Mouse (Mus musculus): ENCODE measurements around the gene Mblac2.

- TF ChIP-seq POLR2A (IDR thresholded peaks at IDR 0.05; ENCODE audit: control insufficient read depth, extremely low read depth, insufficient read depth, low read length, poor library complexity) = no peak
- no peak for TF ChIP-seq CTCF (IDR thresholded peaks at IDR 0.05; ENCODE audit: borderline replicate concordance, control insufficient read depth, extremely low read depth, insufficient read depth, low read length, poor library complexity)
These were observed 44.2 kb downstream of the Mblac2 start for GRCm38 (mm10) chr13:81755324-81755723.
